Mouse (Mus musculus) gastrocnemius, postnatal 10 days (tissue): ENCODE measurements around the gene Lmntd2. TPM values are rescaled to one million over a fixed set of nuclear protein-coding genes. Genes with fewer than 3 reads are reported as not detected.
"Not testable (repeated sequence)": the region's sequence is repeated elsewhere in the genome, so short reads cannot be mapped to it uniquely, and the experiment has no call there.

Source experiments
- DNase-seq: peaks from one replicate; pipeline ENCODE4 v3.0.0; 2021; ENCODE audit warnings: mixed read lengths
- long read RNA-seq, 2 experiments: library from polyadenylated mRNA; stranded (forward); transcript quantifications; one replicate each; pipeline ENCODE4 v2.0.0; 2021
- total RNA-seq, 2 experiments: library from RNA; stranded (reverse); gene quantifications; 2 replicates each; pipeline ENCODE4 v1.2.3; 2021

Gene Lmntd2
- not detected for total RNA-seq
- long read RNA-seq, experiment 1, result 0 reads
- long read RNA-seq, experiment 2, result 0 reads

GRCm38 (mm10) chr7:141213605-141214235, at the start of gene Lmntd2:
TSS of gene Lmntd2 (minus strand) at chr7:141214080.
- DNase-seq, result no peak

GRCm38 (mm10) chr7:141263640-141264039, 49.8 kb upstream of the Lmntd2 start:
- no peak for DNase-seq

GRCm38 (mm10) chr7:141261480-141261879, 47.6 kb upstream of the Lmntd2 start:
- DNase-seq, result no peak

GRCm38 (mm10) chr7:141256159-141256558, 42.3 kb upstream of the Lmntd2 start:
- no peak for DNase-seq

- DNase-seq, result not testable (repeated sequence)
These were observed 36.6 kb upstream of the Lmntd2 start for GRCm38 (mm10) chr7:141250486-141250885.

GRCm38 (mm10) chr7:141231551-141231950, 17.7 kb upstream of the Lmntd2 start:
- no peak for DNase-seq

- DNase-seq, result no peak
These were observed 17.2 kb upstream of the Lmntd2 start for GRCm38 (mm10) chr7:141231111-141231510.

- DNase-seq, result no peak
These were observed 16.7 kb upstream of the Lmntd2 start for GRCm38 (mm10) chr7:141230570-141230969.

GRCm38 (mm10) chr7:141229702-141230101, 15.8 kb upstream of the Lmntd2 start:
- DNase-seq, result no peak

- peak; percentile 96 for DNase-seq
These were observed 14.6 kb upstream of the Lmntd2 start, which contains the start of gene Phrf1 for GRCm38 (mm10) chr7:141228279-141229067. TSS of gene Phrf1 (plus strand) at chr7:141228784.

GRCm38 (mm10) chr7:141227796-141228195, 13.9 kb upstream of the Lmntd2 start:
- DNase-seq, result no peak

- DNase-seq, result no peak
These were observed 12.7 kb upstream of the Lmntd2 start for GRCm38 (mm10) chr7:141226535-141226934.

- no peak for DNase-seq
These were observed 8.9 kb upstream of the Lmntd2 start for GRCm38 (mm10) chr7:141222696-141223215.

- DNase-seq, result no peak
These were observed 8.2 kb upstream of the Lmntd2 start for GRCm38 (mm10) chr7:141222126-141222467.

GRCm38 (mm10) chr7:141221249-141222125, 7.6 kb upstream of the Lmntd2 start:
- peak; percentile 93 for DNase-seq

- no peak for DNase-seq
These were observed 6.5 kb upstream of the Lmntd2 start for GRCm38 (mm10) chr7:141220377-141220776.

- no peak for DNase-seq
These were observed 5.7 kb upstream of the Lmntd2 start for GRCm38 (mm10) chr7:141219558-141220099.

- no peak for DNase-seq
These were observed 4.8 kb upstream of the Lmntd2 start for GRCm38 (mm10) chr7:141218557-141219133.

- DNase-seq, result no peak
These were observed 4.3 kb upstream of the Lmntd2 start for GRCm38 (mm10) chr7:141218141-141218540.

- no peak for DNase-seq
These were observed 3.6 kb upstream of the Lmntd2 start for GRCm38 (mm10) chr7:141217343-141218013.

GRCm38 (mm10) chr7:141216894-141217293, 3.0 kb upstream of the Lmntd2 start:
- no peak for DNase-seq
